Mouse (Mus musculus) adrenal gland, adult (tissue): Measurements from ENCODE around the gene Cdca8.
A peak's percentile ranks its signal among the peaks of the same experiment; 100 is the strongest.

Source experiments
- DNase-seq, 2 experiments: peaks; one replicate each; pipeline ENCODE4 v3.0.0; 2022 to 2023; ENCODE audit warnings: low spot score in 1 of 2; ENCODE audit not compliant: inconsistent age in 2 of 2

Cdca8 gene

DNA sequence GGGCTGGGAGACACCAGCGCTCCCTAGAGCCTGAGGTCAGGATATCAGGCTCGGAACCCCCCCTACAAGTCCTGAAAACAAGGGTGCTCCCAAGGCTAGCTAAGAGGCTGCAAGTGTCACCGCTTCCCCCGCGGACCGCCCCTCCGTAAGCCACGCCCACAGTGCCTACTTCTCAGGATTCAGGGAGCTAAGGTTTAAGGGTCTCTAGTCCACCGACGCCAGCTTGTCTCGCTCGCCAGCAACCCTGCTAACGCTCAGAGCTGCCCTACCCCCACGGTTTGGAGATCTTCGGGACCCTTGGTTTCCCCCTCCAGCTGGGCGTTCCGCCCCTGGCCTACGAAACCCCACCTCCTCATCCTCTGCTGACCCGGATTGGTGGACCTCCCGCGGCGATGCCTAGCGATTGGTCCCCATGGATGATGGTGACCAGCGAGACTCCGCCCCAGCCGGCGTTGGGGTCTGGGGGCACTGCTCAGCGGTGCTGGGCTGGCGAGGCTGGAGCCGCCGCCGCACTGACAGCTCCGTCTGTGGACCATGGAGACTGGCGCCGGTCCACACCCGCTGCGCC lies 57.7 kb downstream of the Cdca8 start:
- DNase-seq, result peak; percentile 43 to 67

GRCm38 (mm10) chr4:124880599-124880998 lies 58.5 kb downstream of the Cdca8 start, which contains the start of gene Epha10:
Epha10 (plus strand) TSS chr4:124880899.
- DNase-seq, result no peak

DNA sequence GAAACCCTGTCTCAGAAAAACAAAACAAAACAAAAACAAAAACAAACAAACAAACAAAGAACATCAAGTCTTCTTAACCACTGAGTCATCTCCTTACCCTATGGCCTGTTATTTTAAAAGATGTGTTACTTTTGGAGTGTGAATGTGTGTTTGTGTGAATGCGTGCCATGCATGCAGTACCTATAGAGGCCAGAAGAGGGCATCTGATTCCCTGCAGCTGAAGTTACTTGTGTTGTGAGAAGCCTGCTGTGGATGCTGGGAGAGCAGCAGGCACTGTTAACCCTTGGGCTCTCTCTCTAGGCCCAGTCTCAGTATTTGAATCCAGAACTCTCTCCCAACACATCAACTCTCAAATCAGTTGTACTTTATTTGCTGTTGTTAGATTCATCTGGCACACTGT lies 66.4 kb downstream of the Cdca8 start:
- no peak for DNase-seq
